Mouse (Mus musculus) heart, postnatal 0 days (tissue): ENCODE measurements around the gene Trap1.

Experiments used
- CTCF ChIP-seq: IDR thresholded peaks from 2 replicates; pipeline ENCODE4 v1.5.1; 2016; ENCODE audit warnings: antibody characterized with exemption, control low read depth, low read depth
- EP300 ChIP-seq: IDR thresholded peaks from 2 replicates; pipeline ENCODE4 v1.6.1; 2016; ENCODE audit warnings: antibody characterized with exemption, low read depth

DNA sequence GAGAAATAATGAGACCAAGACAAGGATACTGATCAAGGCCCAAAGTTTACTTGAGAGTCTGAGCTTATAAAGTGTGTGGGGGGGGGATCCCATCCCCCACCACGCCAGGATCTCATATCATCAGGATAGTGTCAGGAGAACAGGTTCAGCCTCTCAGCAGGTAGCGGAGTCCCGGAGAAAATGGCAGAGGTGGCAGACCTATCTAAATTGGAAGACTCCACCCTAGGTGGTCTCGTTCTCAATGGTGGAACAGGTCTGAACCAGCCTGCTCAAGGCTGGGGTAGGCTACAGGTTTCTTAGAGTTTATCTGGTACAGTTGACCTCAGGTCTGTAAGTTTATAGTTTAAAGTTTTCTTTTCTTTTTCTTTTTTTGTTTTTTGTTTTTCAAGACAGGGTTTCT is 54.9 kb downstream of the Trap1 start:
- TF ChIP-seq CTCF (no peak), EP300 (no peak)
